Mouse (Mus musculus) thymus, postnatal 0 days (tissue): ENCODE measurements around the gene Neil3. TPM values are rescaled to one million over a fixed set of nuclear protein-coding genes. Genes with fewer than 3 reads are reported as not detected.
"Not testable (repeated sequence)": the region's sequence is repeated elsewhere in the genome, so short reads cannot be mapped to it uniquely, and the experiment has no call there.

ENCODE experiments used
- DNase-seq: peaks from one replicate; pipeline ENCODE4 v3.0.0-alpha.2; 2015; ENCODE audit warnings: low spot score
- polyA plus RNA-seq: library from polyadenylated mRNA; unstranded; fragments of >200 nt; fragmentation: Nextera tagmentation; extraction: Ambion mirVana; gene quantifications from 2 replicates; pipeline ENCODE4 v1.2.1, GENCODE M21; 2015

Neil3 gene
- polyA plus RNA-seq, 1 experiment from 2014 or later: 47.3 TPM

- no peak for DNase-seq
Measured at GRCm38 (mm10) chr8:53539585-53539984, 99.3 kb downstream of the Neil3 start.

GRCm38 (mm10) chr8:53538049-53538448 lies 100.8 kb downstream of the Neil3 start:
- DNase-seq: not testable (repeated sequence)

Other genes starting within 250 kb of the Neil3 start
- 34.3 and 34.7 TPM in 2 replicates for gene Aga, start 127.3 kb downstream of the Neil3 start, polyA plus RNA-seq